ENCODE assay signal across 8 mouse cellular contexts in genomic region chr16:87552907-87553691, GRCm38 (mm10). TPM values are rescaled to one million over a fixed set of nuclear protein-coding genes. Genes with fewer than 3 reads are reported as not detected.
DNase-seq lines count a peak whose midpoint lies in the region; ATAC-seq and TF ChIP-seq lines count a peak whose summit lies in the region.

TSS of gene Map3k7cl (plus strand) at chr16:87553330.

- 56% methylated on average over 24 of the region's 24 CpGs for WGBS in lung, embryonic 15.5 days
- 81% methylated on average over 24 of the region's 24 CpGs for WGBS in midbrain, postnatal 0 days
- 69% methylated on average over 24 of the region's 24 CpGs for WGBS in hindbrain, postnatal 0 days

- peak; percentile 78 for DNase-seq in adipocyte (ENCODE audit: low spot score)
- DNase-seq in gastrocnemius, adult 18-20 months (ENCODE audit: low spot score) = peak; percentile 70
- DNase-seq in heart, postnatal 4 days = peak; percentile 37
- DNase-seq in left cerebral cortex, adult 18-20 months (ENCODE audit: low spot score in 2 of 2) = no peak
- no peak for DNase-seq in midbrain, postnatal 0 days (ENCODE audit: low spot score)
- DNase-seq in hindbrain, postnatal 0 days (ENCODE audit: low spot score) = no peak
- no peak for DNase-seq in left cerebral cortex, adult 11 months (ENCODE audit: low spot score)

- no peak within 1 kb of the TSS for H3K9ac ChIP-seq in lung, embryonic 15.5 days
- H3K9ac ChIP-seq in midbrain, postnatal 0 days (replicated peaks; ENCODE audit: low read length, poor library complexity, severe bottlenecking) = no peak within 1 kb of the TSS
- no peak within 1 kb of the TSS for H3K9ac ChIP-seq in hindbrain, postnatal 0 days (replicated peaks; ENCODE audit: low read length)

- no peaks in the 10 kb centered on the region for H3K9me3 ChIP-seq in lung, embryonic 15.5 days
- no peaks in the 10 kb centered on the region for H3K9me3 ChIP-seq in midbrain, postnatal 0 days (ENCODE audit: low read length)
- no peaks in the 10 kb centered on the region for H3K9me3 ChIP-seq in hindbrain, postnatal 0 days (ENCODE audit: low read length)

- no peaks in the 10 kb centered on the region for H3K27me3 ChIP-seq in lung, embryonic 15.5 days
- H3K27me3 ChIP-seq in midbrain, postnatal 0 days (ENCODE audit: insufficient read depth, low read length) = no peaks in the 10 kb centered on the region
- no peaks in the 10 kb centered on the region for H3K27me3 ChIP-seq in hindbrain, postnatal 0 days (ENCODE audit: insufficient read depth, low read length)

- H3K27ac ChIP-seq in lung, embryonic 15.5 days = no peak within 1 kb of the TSS
- H3K27ac ChIP-seq in midbrain, postnatal 0 days (ENCODE audit: low read depth, low read length) = no peak within 1 kb of the TSS
- H3K27ac ChIP-seq in hindbrain, postnatal 0 days = no peak within 1 kb of the TSS

- TF ChIP-seq CTCF in midbrain, postnatal 0 days (IDR thresholded peaks at IDR 0.05) = no peak
- TF ChIP-seq CTCF in hindbrain, postnatal 0 days (IDR thresholded peaks at IDR 0.05; ENCODE audit: low read depth) = no peak

- H3K36me3 ChIP-seq in lung, embryonic 15.5 days = no peaks in the 10 kb centered on the region
- no peaks in the 10 kb centered on the region for H3K36me3 ChIP-seq in midbrain, postnatal 0 days (ENCODE audit: insufficient read depth, low read length)
- H3K36me3 ChIP-seq in hindbrain, postnatal 0 days (ENCODE audit: insufficient read depth, low read length) = no peaks in the 10 kb centered on the region

- H3K4me3 ChIP-seq in lung, embryonic 15.5 days = no peak within 1 kb of the TSS
- no peak within 1 kb of the TSS for H3K4me3 ChIP-seq in midbrain, postnatal 0 days (ENCODE audit: low read depth, low read length)
- H3K4me3 ChIP-seq in hindbrain, postnatal 0 days (ENCODE audit: low read length) = no peak within 1 kb of the TSS

- peak; percentile 52 for ATAC-seq in lung, embryonic 15.5 days (ENCODE audit: borderline replicate concordance, extremely low read depth, low FRiP score, low TSS enrichment)
- no peak for ATAC-seq in midbrain, postnatal 0 days (ENCODE audit: low FRiP score)
- no peak for ATAC-seq in hindbrain, postnatal 0 days

- no peak within 1 kb of the TSS for H3K4me2 ChIP-seq in lung, embryonic 15.5 days
- H3K4me2 ChIP-seq in midbrain, postnatal 0 days (ENCODE audit: low read depth, low read length, poor library complexity, severe bottlenecking) = no peak within 1 kb of the TSS
- no peak within 1 kb of the TSS for H3K4me2 ChIP-seq in hindbrain, postnatal 0 days (ENCODE audit: low read depth, low read length)

- no peaks in the 10 kb centered on the region for H3K4me1 ChIP-seq in lung, embryonic 15.5 days
- H3K4me1 ChIP-seq in midbrain, postnatal 0 days (ENCODE audit: insufficient read depth, low read length) = no peaks in the 10 kb centered on the region
- no peaks in the 10 kb centered on the region for H3K4me1 ChIP-seq in hindbrain, postnatal 0 days (ENCODE audit: insufficient read depth, low read length)

RNA-seq across cellular contexts. Expression of gene Map3k7cl, which starts in this region (rescaled TPM):
- 10 to 100 TPM in 1 of 2 experiments, 1 to 10 TPM in 1; 8.2 to 11.4 TPM for total RNA-seq in gastrocnemius, adult 18-20 months (2021)
- 1 to 10 TPM; 9.4 to 9.5 TPM for total RNA-seq in heart, postnatal 4 days (2021)
- polyA plus RNA-seq in lung, embryonic 15.5 days (2015; fragmentation: Nextera tagmentation; extraction: Ambion mirVana) = 0.57 and 0.82 TPM in 2 replicates
- total RNA-seq in left cerebral cortex, adult 18-20 months (2021) = under 1 TPM; 0.37 to 0.47 TPM
- total RNA-seq in midbrain, postnatal 0 days (2014; rRNA removed) = 0.38 TPM in 1 of 2 replicates, not detected in the other
- polyA plus RNA-seq in midbrain, postnatal 0 days (2015; fragmentation: Nextera tagmentation; extraction: Ambion mirVana) = not detected in 2 replicates
- total RNA-seq in hindbrain, postnatal 0 days (2014; rRNA removed) = 0.26 TPM in 1 of 2 replicates, not detected in the other
- 0.14 and 0.18 TPM in 2 replicates for polyA plus RNA-seq in hindbrain, postnatal 0 days (2015; fragmentation: Nextera tagmentation; extraction: Ambion mirVana)

Comparison
In these comparisons a context has a peak if more than half of its experiments do, and no peak if none do; other contexts are left out.
1. Peak in ATAC-seq in lung, embryonic 15.5 days; RNA of the gene not detected or under 1 TPM.
2. DNase-seq: peak in adipocyte (single experiment), gastrocnemius, adult 18-20 months (single experiment) and heart, postnatal 4 days (single experiment); none in left cerebral cortex, adult 18-20 months (0 of 2), midbrain, postnatal 0 days (single experiment), hindbrain, postnatal 0 days (single experiment) and left cerebral cortex, adult 11 months (single experiment).